Mouse (Mus musculus) testis, adult 2 months (tissue): Measurements from ENCODE around the gene Mettl17. TPM values are rescaled to one million over a fixed set of nuclear protein-coding genes. Genes with fewer than 3 reads are reported as not detected.

ENCODE experiments used
- H3K27ac ChIP-seq: fragments of 200-500 bp; 2 replicates; pipeline ENCODE4 v1.5.1; 2012; ENCODE audit warnings: low read depth, low read length; ENCODE audit not compliant: control insufficient read depth, insufficient read depth
- H3K27me3 ChIP-seq: fragments of 200-500 bp; 2 replicates; pipeline ENCODE4 v1.6.1; 2012; ENCODE audit warnings: mild to moderate bottlenecking, low read length, moderate library complexity; ENCODE audit not compliant: control insufficient read depth, insufficient read depth
- H3K36me3 ChIP-seq: fragments of 200-500 bp; 2 replicates; pipeline ENCODE4 v1.6.1; 2012; ENCODE audit warnings: mild to moderate bottlenecking, low read length; ENCODE audit not compliant: control insufficient read depth, insufficient read depth
- H3K4me1 ChIP-seq: fragments of 200-500 bp; 2 replicates; pipeline ENCODE4 v1.6.1; 2012; ENCODE audit warnings: low read length; ENCODE audit not compliant: control insufficient read depth, insufficient read depth
- H3K4me3 ChIP-seq: fragments of 200-500 bp; 2 replicates; pipeline ENCODE4 v1.5.1; 2012; ENCODE audit warnings: low read depth, mild to moderate bottlenecking, low read length, moderate library complexity, mixed read lengths; ENCODE audit not compliant: control insufficient read depth
- CTCF ChIP-seq: fragments of 200-500 bp; IDR thresholded peaks from 2 replicates; pipeline ENCODE4 v1.5.1; 2012; ENCODE audit warnings: low read depth, mild to moderate bottlenecking, inconsistent platforms, low read length, moderate library complexity; ENCODE audit not compliant: control insufficient read depth, insufficient read depth, insufficient replicate concordance
- POLR2A ChIP-seq: fragments of 200-500 bp; IDR thresholded peaks from 2 replicates; pipeline ENCODE4 v1.6.1; 2012; ENCODE audit warnings: low read depth, mild to moderate bottlenecking, inconsistent platforms, low read length, moderate library complexity; ENCODE audit not compliant: control insufficient read depth
- polyA plus RNA-seq: library from polyadenylated mRNA; depleted of rRNA; stranded (reverse); fragments of >200 nt; gene quantifications from 2 replicates; pipeline ENCODE4 v1.2.3, GENCODE M21; 2012

Gene Mettl17
- polyA plus RNA-seq, 1 experiment = 15.8 TPM

GRCm38 (mm10) chr14:51912391-51913061, 27.9 kb downstream of the Mettl17 start:
- H3K27ac ChIP-seq = no peak overlapping the region
- H3K36me3 ChIP-seq = no peaks in the 10 kb centered on the region
- peaks cover 15% of the 10 kb centered on the region for H3K4me1 ChIP-seq
- TF ChIP-seq CTCF (no peak), POLR2A (no peak)
- no peaks in the 10 kb centered on the region for H3K27me3 ChIP-seq
- H3K4me3 ChIP-seq = peak overlapping the region; percentile 76

GRCm38 (mm10) chr14:51913062-51913959, 28.7 kb downstream of the Mettl17 start:
- TF ChIP-seq POLR2A (no peak; the same call in 1 of the 2 replicates), CTCF (no peak)
- no peaks in the 10 kb centered on the region for H3K27me3 ChIP-seq
- no peaks in the 10 kb centered on the region for H3K36me3 ChIP-seq

GRCm38 (mm10) chr14:51913960-51914762, 29.5 kb downstream of the Mettl17 start, which contains the start of gene Ndrg2:
Ndrg2 (minus strand) TSS chr14:51914158.
- peaks cover 15% of the 10 kb centered on the region for H3K4me1 ChIP-seq
- peak within 1 kb of the TSS; percentile 76 for H3K4me3 ChIP-seq
- no peaks in the 10 kb centered on the region for H3K27me3 ChIP-seq
- TF ChIP-seq CTCF (no peak), POLR2A (no peak)
- peak within 1 kb of the TSS; percentile 76 for H3K27ac ChIP-seq
- H3K36me3 ChIP-seq = no peaks in the 10 kb centered on the region

More at GRCm38 (mm10) chr14:51913062-51913959, 28.7 kb downstream of the Mettl17 start:
- Histone ChIP-seq H3K4me1 (peaks cover 15% of the 10 kb centered on the region), H3K27ac (peak overlapping the region; percentile 72), H3K4me3 (peak overlapping the region; percentile 76)

- no peak for TF ChIP-seq CTCF
- no peak for TF ChIP-seq POLR2A
Measured at GRCm38 (mm10) chr14:51915030-51915429, 30.4 kb downstream of the Mettl17 start.

GRCm38 (mm10) chr14:51916539-51916938, 31.9 kb downstream of the Mettl17 start:
- Histone ChIP-seq H3K36me3 (no peaks in the 10 kb centered on the region), H3K4me3 (no peak overlapping the region), H3K27me3 (no peaks in the 10 kb centered on the region), H3K4me1 (peaks cover 16% of the 10 kb centered on the region), H3K27ac (no peak overlapping the region)
- TF ChIP-seq POLR2A (no peak), CTCF (no peak)

More at GRCm38 (mm10) chr14:51915030-51915429, 30.4 kb downstream of the Mettl17 start:
- H3K27me3 ChIP-seq = no peaks in the 10 kb centered on the region
- no peak overlapping the region for H3K27ac ChIP-seq
- H3K4me3 ChIP-seq = no peak overlapping the region
- no peaks in the 10 kb centered on the region for H3K36me3 ChIP-seq
- peaks cover 15% of the 10 kb centered on the region for H3K4me1 ChIP-seq

- no peaks in the 10 kb centered on the region for H3K36me3 ChIP-seq
- peak within 1 kb of the TSS; percentile 70 for H3K4me3 ChIP-seq
- no peak for TF ChIP-seq CTCF
- TF ChIP-seq POLR2A = no peak
- H3K27ac ChIP-seq = no peak within 1 kb of the TSS
- peaks cover 10% of the 10 kb centered on the region for H3K4me1 ChIP-seq
- H3K27me3 ChIP-seq = no peaks in the 10 kb centered on the region
Measured at GRCm38 (mm10) chr14:51918125-51918524, 33.5 kb downstream of the Mettl17 start, which contains the start of gene Tppp2. Tppp2 (plus strand) TSS chr14:51918425.

- Histone ChIP-seq H3K36me3 (no peaks in the 10 kb centered on the region), H3K4me1 (peaks cover 7% of the 10 kb centered on the region), H3K27ac (no peak overlapping the region), H3K27me3 (no peaks in the 10 kb centered on the region), H3K4me3 (peak overlapping the region; percentile 70)
- TF ChIP-seq POLR2A (no peak), CTCF (no peak)
Measured at GRCm38 (mm10) chr14:51918966-51919365, 34.3 kb downstream of the Mettl17 start.
